Mouse (Mus musculus) ES-E14 (cell line): ENCODE measurements around the gene Ugt1a1. TPM values are rescaled to one million over a fixed set of nuclear protein-coding genes. Genes with fewer than 3 reads are reported as not detected.

Experiments
- DNase-seq: peaks from one replicate; pipeline ENCODE4 v3.0.0-alpha.2; 2013; ENCODE audit warnings: low read depth, low spot score
- H3K27ac ChIP-seq: 2 replicates; pipeline ENCODE4 v1.5.1; 2012; ENCODE audit warnings: low read depth, mild to moderate bottlenecking, low read length, moderate library complexity, mixed read lengths; ENCODE audit not compliant: poor library complexity, insufficient read depth, severe bottlenecking
- H3K36me3 ChIP-seq: 2 replicates; pipeline ENCODE4 v1.6.1; 2012; ENCODE audit warnings: mild to moderate bottlenecking, low read length, moderate library complexity, mixed read lengths; ENCODE audit not compliant: control insufficient read depth, poor library complexity, insufficient read depth, severe bottlenecking
- H3K4me1 ChIP-seq, 2 experiments: fragments of 150-350 bp in 1 of 2; sonication (generic) in 1 of 2; 2 replicates each; pipeline ENCODE4 v1.6.1; 2012; ENCODE audit warnings: low read length in 2 of 2, mild to moderate bottlenecking in 1 of 2, mixed read lengths in 1 of 2; ENCODE audit not compliant: control insufficient read depth in 2 of 2, insufficient read depth in 2 of 2, poor library complexity in 1 of 2
- H3K4me3 ChIP-seq, 2 experiments: fragments of 150-350 bp in 1 of 2; sonication (generic) in 1 of 2; 2 replicates each; pipeline ENCODE4 v1.5.1; 2012; ENCODE audit warnings: low read length in 2 of 2, low read depth in 1 of 2, mild to moderate bottlenecking in 1 of 2, mixed read lengths in 1 of 2; ENCODE audit not compliant: insufficient read depth in 1 of 2, poor library complexity in 1 of 2, severe bottlenecking in 1 of 2
- H3K9ac ChIP-seq: 2 replicates; pipeline ENCODE4 v1.6.1; 2012; ENCODE audit warnings: low read depth, mild to moderate bottlenecking, low read length, mixed read lengths; ENCODE audit not compliant: poor library complexity, insufficient read depth, severe bottlenecking
- H3K9me3 ChIP-seq: fragments of 150-350 bp; sonication (generic); 2 replicates; pipeline ENCODE4 v1.6.1; 2012; ENCODE audit warnings: low read depth, mild to moderate bottlenecking, low read length; ENCODE audit not compliant: control insufficient read depth, insufficient read depth
- CHD2 ChIP-seq: IDR thresholded peaks from 2 replicates; pipeline ENCODE4 v1.6.1; 2014; ENCODE audit warnings: mild to moderate bottlenecking, low read depth, low read length, inconsistent platforms
- HCFC1 ChIP-seq: IDR thresholded peaks from 2 replicates; pipeline ENCODE4 v1.6.1; 2012; ENCODE audit warnings: low read length, inconsistent platforms, borderline replicate concordance; ENCODE audit not compliant: insufficient read depth
- MAFK ChIP-seq: IDR thresholded peaks from 2 replicates; pipeline ENCODE4 v1.6.1; 2014; ENCODE audit warnings: mild to moderate bottlenecking, low read depth, low read length, inconsistent platforms; ENCODE audit not compliant: insufficient read depth
- ZC3H11A ChIP-seq: IDR thresholded peaks from 2 replicates; pipeline ENCODE4 v1.6.1; 2012; ENCODE audit warnings: low read depth, mild to moderate bottlenecking, inconsistent platforms, low read length, borderline replicate concordance
- ZNF384 ChIP-seq: IDR thresholded peaks from 2 replicates; pipeline ENCODE4 v1.6.1; 2012; ENCODE audit warnings: low read depth, low read length, inconsistent platforms
- in situ Hi-C, 2 experiments: fragments of 600-800 bp; cut with MboI; formaldehyde crosslinking; loops; one replicate each; pipeline ENCODE4 v1.15.1; 2025; ENCODE audit warnings: low sequenced_read_pairs in 2 of 2, inconsistent platforms in 1 of 2; ENCODE audit not compliant: unreplicated experiment in 2 of 2
- total RNA-seq: library from RNA; depleted of rRNA; stranded (reverse); fragments of 300-350 nt; gene quantifications from 2 replicates; pipeline ENCODE4 v1.2.3, GENCODE M21; 2012

Ugt1a1 gene
- total RNA-seq, 1 experiment, result not detected

DNA sequence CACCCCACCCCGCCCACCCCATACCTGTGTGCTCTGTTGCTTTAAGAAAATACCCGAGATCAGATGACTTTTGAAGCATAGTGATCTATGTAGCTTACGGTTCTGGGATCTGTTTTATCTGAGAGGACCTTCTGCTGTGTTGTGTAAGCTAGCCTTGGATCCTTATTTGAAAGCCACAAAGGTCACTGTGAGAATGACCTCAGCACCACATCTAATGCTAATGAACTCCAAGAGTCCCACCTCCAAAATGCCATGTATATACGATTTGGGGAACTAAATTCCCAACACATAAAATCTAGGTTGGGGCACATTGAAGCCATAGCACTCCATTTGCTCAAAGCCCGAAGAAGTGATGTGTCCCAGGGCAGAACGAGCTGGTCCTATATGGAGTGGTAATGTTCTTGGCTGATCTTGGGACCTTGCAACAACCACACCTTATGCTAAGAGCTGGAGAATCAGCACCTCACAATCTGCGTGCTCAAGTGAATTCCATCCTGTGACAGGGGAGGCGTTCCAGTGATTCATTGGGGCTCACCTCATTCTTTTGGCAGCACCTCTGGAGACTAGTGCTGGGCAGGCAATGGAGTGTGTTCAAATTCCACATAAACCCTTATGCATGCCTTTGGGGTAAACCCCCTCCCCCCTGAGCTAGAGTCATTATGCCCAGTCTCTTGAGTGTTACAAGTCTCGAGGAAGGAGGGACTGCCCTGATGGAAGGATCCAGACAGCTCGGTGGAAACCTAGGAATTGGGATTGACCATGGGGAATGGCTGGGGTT is 45.3 kb downstream of the Ugt1a1 start:
- Histone ChIP-seq H3K9ac (no peak overlapping the region), H3K36me3 (peaks cover 6% of the 10 kb centered on the region; the same call in 1 of the 2 replicates), H3K27ac (no peak overlapping the region), H3K4me1 (no peaks in the 10 kb centered on the region), H3K4me3 (no peak overlapping the region), H3K9me3 (no peaks in the 10 kb centered on the region)
- no peak for DNase-seq
- no peak for TF ChIP-seq HCFC1
- no peak for TF ChIP-seq MAFK
- no peak for TF ChIP-seq CHD2
- no peak for TF ChIP-seq ZNF384
- TF ChIP-seq ZC3H11A, result no peak
- in situ Hi-C loops, result no loop called here

DNA sequence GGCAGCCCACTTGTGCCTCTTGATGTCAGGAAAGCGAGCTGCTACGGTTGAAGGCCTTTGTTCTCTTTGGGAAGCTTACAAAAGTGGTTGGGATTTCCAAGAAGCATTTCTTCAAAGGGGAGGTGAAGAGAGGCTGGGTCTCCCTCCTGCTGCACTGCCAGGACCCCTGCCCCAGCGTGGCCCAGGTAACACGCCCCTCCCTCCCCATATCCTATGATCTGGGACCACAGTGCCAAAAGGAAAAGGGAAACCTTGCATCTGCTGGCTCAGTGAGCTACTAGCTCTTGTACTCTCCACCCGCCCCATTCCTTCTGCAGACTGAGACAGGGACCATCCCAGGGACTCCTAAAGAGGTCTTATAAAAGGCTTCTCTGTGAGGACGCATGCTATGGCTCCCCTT is 45.9 kb downstream of the Ugt1a1 start:
- H3K9ac ChIP-seq, result no peak overlapping the region
- no peak overlapping the region for H3K27ac ChIP-seq
- no peak overlapping the region for H3K4me3 ChIP-seq
- H3K4me1 ChIP-seq, result peaks cover 2% of the 10 kb centered on the region in 2 experiments; a peak in 1 of 4 replicates
- no peaks in the 10 kb centered on the region for H3K9me3 ChIP-seq
- peaks cover 8% of the 10 kb centered on the region for H3K36me3 ChIP-seq
- no peak for DNase-seq
- in situ Hi-C loops, result no loop called here
- TF ChIP-seq HCFC1 (no peak), CHD2 (no peak), ZNF384 (no peak), ZC3H11A (no peak), MAFK (no peak)

DNA sequence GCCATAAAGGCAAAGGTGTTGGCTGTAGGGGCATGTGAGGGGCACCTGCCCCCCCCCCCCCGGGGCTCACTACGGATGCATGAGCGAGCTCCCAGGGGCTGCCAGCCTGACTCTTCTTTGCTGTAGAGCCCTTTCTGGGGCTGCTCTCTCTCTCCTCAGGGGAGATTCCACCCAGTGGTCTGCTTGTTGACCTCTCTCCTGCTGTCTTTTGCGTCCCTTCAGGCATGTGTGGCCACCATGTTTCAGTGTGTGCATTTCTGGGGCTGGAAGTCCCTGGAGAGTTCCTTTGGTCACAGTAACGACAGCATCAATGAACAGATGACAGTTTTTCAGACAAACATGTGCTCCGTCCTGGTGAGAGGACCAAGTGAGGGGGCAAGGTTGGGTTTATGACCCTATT is 46.6 kb downstream of the Ugt1a1 start:
- H3K4me3 ChIP-seq, result no peak overlapping the region
- no peak for TF ChIP-seq ZC3H11A
- TF ChIP-seq CHD2, result no peak
- TF ChIP-seq MAFK, result no peak
- TF ChIP-seq ZNF384, result no peak
- TF ChIP-seq HCFC1, result no peak
- no peaks in the 10 kb centered on the region for H3K9me3 ChIP-seq
- in situ Hi-C loops, result no loop called here
- H3K4me1 ChIP-seq, result peaks cover 3 to 4% of the 10 kb centered on the region in 2 experiments; a peak in 2 of 4 replicates
- no peak for DNase-seq
- H3K9ac ChIP-seq, result no peak overlapping the region
- H3K27ac ChIP-seq, result no peak overlapping the region
- H3K36me3 ChIP-seq, result peaks cover 14% of the 10 kb centered on the region

DNA sequence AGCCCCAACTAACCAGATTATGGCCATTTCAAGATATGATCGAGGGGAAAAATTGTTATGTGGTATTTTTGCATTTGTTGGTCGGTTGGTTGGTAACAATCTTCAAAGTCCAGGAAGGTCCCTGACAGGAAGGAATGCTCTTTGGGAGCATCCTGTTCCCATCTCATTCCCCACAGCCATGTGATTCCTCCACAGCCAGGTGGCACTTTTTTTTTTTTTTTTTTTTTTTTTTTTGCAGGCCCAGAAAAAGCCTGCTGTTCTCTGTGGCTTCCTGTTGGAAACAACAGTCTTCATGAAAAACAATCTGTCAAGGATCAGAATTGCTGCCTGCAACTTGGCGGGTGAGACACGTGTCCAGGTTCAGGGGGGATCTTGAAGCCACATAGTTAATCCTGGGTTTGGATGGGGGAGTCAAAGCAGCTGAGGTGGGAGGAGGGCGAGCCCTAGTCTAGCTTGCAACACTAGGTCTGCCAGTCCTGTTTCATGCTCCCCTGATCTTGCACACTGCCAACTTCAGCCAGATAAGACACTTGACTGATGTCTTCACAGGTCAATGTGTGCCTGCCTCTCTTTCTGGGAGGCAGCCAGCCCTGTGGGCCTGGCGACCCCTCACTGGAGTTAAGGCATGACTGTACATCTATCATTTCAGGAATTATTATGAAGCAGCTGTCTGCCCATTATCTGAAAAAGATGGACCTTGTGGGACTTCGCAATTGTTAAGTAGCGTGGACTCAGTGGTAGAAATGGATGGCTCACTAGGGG is 47.3 kb downstream of the Ugt1a1 start:
- Histone ChIP-seq H3K27ac (no peak overlapping the region), H3K36me3 (peaks cover 19% of the 10 kb centered on the region), H3K9me3 (no peaks in the 10 kb centered on the region), H3K4me1 (peaks cover 3 to 4% of the 10 kb centered on the region in 2 experiments; a peak in 2 of 4 replicates), H3K9ac (no peak overlapping the region), H3K4me3 (no peak overlapping the region)
- no peak for DNase-seq
- TF ChIP-seq ZC3H11A (no peak), ZNF384 (peak; percentile 96)
- in situ Hi-C loops, result no loop called here
